Mouse (Mus musculus) liver, embryonic 13.5 days (tissue): ENCODE measurements around the gene Tbrg4. TPM values are rescaled to one million over a fixed set of nuclear protein-coding genes. Genes with fewer than 3 reads are reported as not detected.

Experiments used
- ATAC-seq: fragments of 200-750 bp; cut with Nextera tagmentation; 2 replicates; pipeline ENCODE4 v1.8.0; 2017; ENCODE audit warnings: low read depth, mild to moderate bottlenecking, moderate number of reproducible peaks, moderate library complexity
- DNase-seq: peaks from one replicate; pipeline ENCODE4 v3.0.0; 2022
- H3K27ac ChIP-seq: fragments of 300-500 bp; sonication (generic); 2 replicates; pipeline ENCODE4 v1.5.1; 2015; ENCODE audit warnings: moderate library complexity, mild to moderate bottlenecking, inconsistent platforms
- H3K27me3 ChIP-seq: fragments of 300-500 bp; sonication (generic); 2 replicates; pipeline ENCODE4 v1.6.1; 2015; ENCODE audit warnings: mild to moderate bottlenecking, inconsistent platforms
- H3K36me3 ChIP-seq: fragments of 300-500 bp; sonication (generic); 2 replicates; pipeline ENCODE4 v1.6.1; 2015; ENCODE audit warnings: mild to moderate bottlenecking, inconsistent platforms
- H3K4me1 ChIP-seq: fragments of 300-500 bp; sonication (generic); replicated peaks from 2 replicates; pipeline ENCODE4 v1.6.1; 2015; ENCODE audit warnings: inconsistent platforms
- H3K4me2 ChIP-seq: fragments of 300-500 bp; sonication (generic); 2 replicates; pipeline ENCODE4 v1.6.1; 2015; ENCODE audit warnings: inconsistent platforms, mild to moderate bottlenecking, moderate library complexity
- H3K4me3 ChIP-seq: fragments of 300-500 bp; sonication (generic); replicated peaks from 2 replicates; pipeline ENCODE4 v1.5.1; 2015; ENCODE audit warnings: mild to moderate bottlenecking, inconsistent platforms
- H3K9ac ChIP-seq: fragments of 300-500 bp; sonication (generic); 2 replicates; pipeline ENCODE4 v1.6.1; 2015; ENCODE audit warnings: mild to moderate bottlenecking, inconsistent platforms
- H3K9me3 ChIP-seq: fragments of 300-500 bp; sonication (generic); replicated peaks from 2 replicates; pipeline ENCODE4 v1.6.1; 2016; ENCODE audit warnings: inconsistent platforms
- WGBS: fragments of 180-500 bp; shearing (Covaris S2); methylation state at CpG from one replicate; pipeline ENCODE4 v1.1.7; 2015; ENCODE audit not compliant: insufficient replicate concordance; 5-methylcytosine and 5-hydroxymethylcytosine counted together
- polyA plus RNA-seq: library from polyadenylated mRNA; unstranded; fragments of >200 nt; fragmentation: Nextera tagmentation; extraction: Ambion mirVana; gene quantifications from 2 replicates; pipeline ENCODE4 v1.2.1, GENCODE M21; 2015

Gene Tbrg4
- polyA plus RNA-seq, 1 experiment from 2014 or later: 46.2 TPM

GRCm38 (mm10) chr11:6568584-6569409, 57.1 kb downstream of the Tbrg4 start:
- peak overlapping the region; percentile 68 for H3K27ac ChIP-seq
- H3K4me2 ChIP-seq: peak overlapping the region; percentile 21; the same call in 1 of the 2 replicates
- peak overlapping the region; percentile 26; the same call in 1 of the 2 replicates for H3K9ac ChIP-seq
- ATAC-seq (peak; percentile 27), DNase-seq (no peak)
- no peaks in the 10 kb centered on the region for H3K27me3 ChIP-seq
- peaks cover 45% of the 10 kb centered on the region for H3K4me1 ChIP-seq
- WGBS: 48% methylated on average over 11 of the region's 11 CpGs
- H3K9me3 ChIP-seq: no peaks in the 10 kb centered on the region
- H3K36me3 ChIP-seq: peaks cover 53% of the 10 kb centered on the region
- no peak overlapping the region for H3K4me3 ChIP-seq

DNA sequence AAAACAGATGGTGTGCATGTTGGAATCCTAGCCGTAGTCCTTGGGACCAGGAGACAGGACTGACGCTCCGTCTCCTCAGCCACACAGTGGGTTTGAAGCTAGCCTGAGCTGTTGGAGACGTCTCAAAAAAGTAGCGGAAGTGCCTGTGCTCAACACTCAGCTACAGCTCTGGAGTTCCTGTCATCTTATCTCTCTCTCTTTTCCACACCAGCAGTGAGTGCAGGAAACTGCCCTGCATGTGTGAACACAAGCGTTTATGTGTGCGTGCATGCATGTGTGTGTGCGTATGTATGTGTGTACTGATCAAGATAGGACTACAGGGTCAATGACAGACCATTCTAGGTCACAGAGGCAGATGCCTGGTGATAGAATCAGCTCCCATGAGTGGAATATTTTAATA, 57.9 kb downstream of the Tbrg4 start:
- Histone ChIP-seq H3K27me3 (no peaks in the 10 kb centered on the region), H3K4me2 (peak overlapping the region; percentile 21), H3K27ac (peak overlapping the region; percentile 67), H3K9me3 (no peaks in the 10 kb centered on the region), H3K4me1 (peaks cover 52% of the 10 kb centered on the region), H3K4me3 (no peak overlapping the region), H3K9ac (no peak overlapping the region), H3K36me3 (peaks cover 53% of the 10 kb centered on the region)
- WGBS: 28% methylated on average over 8 of the region's 8 CpGs
- no peak for DNase-seq
- peak; percentile 56 for ATAC-seq

DNA sequence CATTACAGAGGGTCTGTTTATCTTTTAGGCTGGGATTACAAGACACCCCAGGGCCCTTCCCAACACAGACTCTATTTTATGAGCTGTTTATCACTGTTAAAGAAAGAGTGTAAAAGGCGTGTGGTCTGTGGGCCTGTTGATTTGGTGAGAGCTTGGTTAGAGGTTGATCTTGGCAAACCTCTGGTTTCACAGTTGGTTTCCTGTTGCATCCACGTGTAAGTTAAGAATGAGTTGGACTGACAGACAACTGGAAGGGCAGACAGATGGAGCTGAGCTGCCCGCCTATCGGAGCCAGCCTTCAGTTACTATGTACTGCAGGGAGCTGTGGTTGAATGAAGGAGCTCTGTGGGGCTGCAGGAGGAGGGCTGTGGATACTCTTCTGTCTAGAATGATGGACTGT, 59.4 kb downstream of the Tbrg4 start:
- Histone ChIP-seq H3K9me3 (no peaks in the 10 kb centered on the region), H3K9ac (no peak overlapping the region), H3K27ac (peak overlapping the region; percentile 11; the same call in 1 of the 2 replicates), H3K4me3 (no peak overlapping the region), H3K4me2 (no peak overlapping the region), H3K27me3 (no peaks in the 10 kb centered on the region), H3K4me1 (peaks cover 66% of the 10 kb centered on the region), H3K36me3 (peaks cover 42% of the 10 kb centered on the region)
- no peak for DNase-seq
- ATAC-seq: no peak
- WGBS: 43% methylated on average over 4 of the region's 4 CpGs

Other genes starting within 250 kb of the Tbrg4 start
- gene Zmiz2, start 237.0 kb downstream of the Tbrg4 start, polyA plus RNA-seq: 4.4 and 4.7 TPM in 2 replicates
- 3,630 and 3,871 TPM in 2 replicates for gene Ppia, start 210.6 kb downstream of the Tbrg4 start, polyA plus RNA-seq
- 109 and 112 TPM in 2 replicates for gene H2afv, start 181.6 kb downstream of the Tbrg4 start, polyA plus RNA-seq
- gene Purb, start 150.2 kb downstream of the Tbrg4 start, polyA plus RNA-seq: 11.1 and 12.6 TPM in 2 replicates
- 4.7 and 5.3 TPM in 2 replicates for gene Myo1g, start 105.1 kb downstream of the Tbrg4 start, polyA plus RNA-seq
- 45.8 and 46.1 TPM in 2 replicates for gene Ccm2, start 79.2 kb downstream of the Tbrg4 start, polyA plus RNA-seq
- 5.0 and 5.7 TPM in 2 replicates for gene Nacad, start 20.0 kb downstream of the Tbrg4 start, polyA plus RNA-seq
- not detected in 2 replicates for gene Wap, start 12.6 kb upstream of the Tbrg4 start, polyA plus RNA-seq
- gene Ramp3, start 32.5 kb upstream of the Tbrg4 start, polyA plus RNA-seq: 0.15 TPM in 1 of 2 replicates, not detected in the other
- not detected in 2 replicates for gene Gm11983, start 211.6 kb upstream of the Tbrg4 start, polyA plus RNA-seq